Mouse (Mus musculus): ENCODE measurements around the gene Unk. TPM values are rescaled to one million over a fixed set of nuclear protein-coding genes. Genes with fewer than 3 reads are reported as not detected.
A peak's percentile ranks its signal among the peaks of the same experiment; 100 is the strongest.

The Unk gene
- 18.8 and 26.0 TPM in 2 replicates for polyA plus RNA-seq (2012; rRNA removed)

DNA sequence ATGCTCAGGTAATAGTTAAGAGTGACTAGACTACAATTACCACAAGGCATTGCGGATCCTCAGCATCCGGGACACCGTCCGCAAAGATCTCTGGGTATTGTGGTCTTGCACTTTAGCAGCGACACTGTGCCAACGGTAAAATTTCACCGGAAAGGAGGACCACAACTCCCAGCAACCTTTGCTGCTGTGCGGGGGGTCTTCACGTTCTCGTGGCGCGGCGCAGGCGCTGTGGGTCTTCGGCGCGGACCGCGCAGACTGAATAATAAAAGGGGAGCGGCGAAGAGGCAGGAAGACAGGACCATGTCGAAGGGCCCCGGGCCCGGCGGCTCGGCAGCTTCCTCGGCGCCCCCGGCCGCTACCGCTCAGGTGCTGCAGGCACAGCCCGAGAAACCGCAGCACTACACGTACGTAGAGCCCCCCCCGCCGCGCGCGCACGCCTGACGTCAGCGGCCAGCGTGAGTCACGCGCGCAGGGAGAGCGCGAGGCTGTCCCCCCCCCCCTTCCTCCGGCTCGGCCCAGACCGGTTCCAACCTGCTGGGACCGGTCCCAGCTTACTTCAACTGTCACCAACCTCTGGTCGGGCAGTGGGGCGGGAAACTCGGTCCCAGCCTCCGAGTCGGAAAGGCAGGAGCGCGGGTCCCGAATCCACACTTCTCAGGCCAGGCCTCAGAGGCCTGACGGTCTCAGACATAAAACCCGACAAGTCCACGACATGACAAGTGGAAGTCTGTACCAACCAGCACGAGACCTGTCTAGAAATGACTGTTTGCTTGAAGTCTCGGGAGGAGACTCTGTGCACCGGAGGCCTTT, at the start of gene Unk:
Unk (plus strand) TSS at position 235 of the 810 bp plus-strand sequence.
- DNase-seq (ENCODE audit: low read depth, low spot score) = peak; percentile 96
- under 1% methylated on average over 66 of the region's 67 CpGs for WGBS

DNA sequence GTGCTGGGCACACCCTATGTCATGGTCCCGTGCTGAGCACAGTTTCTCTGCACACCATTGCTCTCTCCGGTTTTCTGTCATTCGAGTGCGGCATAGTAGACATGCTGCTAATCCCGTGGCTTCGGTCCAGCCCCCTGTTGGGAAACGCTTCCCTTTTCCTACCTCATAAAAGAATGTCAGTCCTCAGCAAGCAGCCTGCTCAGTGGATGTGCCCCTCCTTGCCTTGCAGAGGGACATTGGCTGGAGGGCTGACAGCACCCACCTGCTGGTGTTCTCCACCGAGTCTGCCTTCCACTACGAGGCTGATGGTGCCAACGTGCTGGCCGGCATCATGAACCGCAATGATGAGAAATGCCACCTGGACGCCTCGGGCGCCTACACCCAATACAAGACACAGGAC, 47.6 kb upstream of the Unk start:
- 91% methylated on average over 15 of the region's 15 CpGs for WGBS
- DNase-seq (ENCODE audit: low read depth, low spot score) = no peak

DNA sequence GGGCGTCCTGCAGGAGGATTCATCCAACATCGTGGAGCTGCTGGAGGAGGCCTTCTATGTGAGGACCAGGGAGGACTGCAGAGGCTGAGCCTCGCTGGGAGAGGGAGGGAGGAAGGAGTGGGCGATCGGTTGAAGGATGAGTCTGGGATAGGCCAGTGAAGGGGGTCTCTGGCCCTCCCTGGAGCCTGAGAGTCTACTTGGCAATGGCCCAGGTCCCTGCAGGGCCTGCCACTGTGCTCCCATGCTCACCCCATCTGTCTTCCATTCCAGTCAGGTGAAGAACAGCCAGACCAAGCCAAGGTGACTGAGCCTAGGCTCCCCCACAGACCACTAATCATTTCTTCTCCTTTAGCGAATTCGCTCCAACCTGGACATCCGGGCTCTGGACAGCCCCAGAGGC, 46.8 kb upstream of the Unk start:
- WGBS = 90% methylated on average over 8 of the region's 8 CpGs
- DNase-seq (ENCODE audit: low read depth, low spot score) = no peak

DNA sequence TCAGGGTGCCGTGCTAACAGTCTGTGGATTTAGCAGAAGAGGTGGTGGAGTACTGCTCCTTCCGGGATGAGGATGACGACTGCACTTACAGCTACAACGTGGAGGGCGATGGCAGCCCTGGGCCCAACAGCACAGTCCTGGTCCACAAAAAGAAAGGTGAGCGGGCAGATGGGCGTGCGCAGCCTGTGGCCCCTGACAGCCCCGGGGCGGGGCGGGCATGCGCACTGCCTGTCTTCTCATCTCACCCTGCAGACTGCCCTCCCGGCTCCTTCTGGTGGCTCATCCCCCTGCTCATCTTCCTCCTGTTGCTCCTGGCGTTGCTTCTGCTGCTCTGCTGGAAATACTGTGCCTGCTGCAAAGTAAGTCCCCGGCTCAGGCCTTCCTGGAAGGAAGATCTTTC, 40.4 kb upstream of the Unk start:
- 60% methylated on average over 15 of the region's 15 CpGs for WGBS
- DNase-seq (ENCODE audit: low read depth, low spot score) = no peak

DNA sequence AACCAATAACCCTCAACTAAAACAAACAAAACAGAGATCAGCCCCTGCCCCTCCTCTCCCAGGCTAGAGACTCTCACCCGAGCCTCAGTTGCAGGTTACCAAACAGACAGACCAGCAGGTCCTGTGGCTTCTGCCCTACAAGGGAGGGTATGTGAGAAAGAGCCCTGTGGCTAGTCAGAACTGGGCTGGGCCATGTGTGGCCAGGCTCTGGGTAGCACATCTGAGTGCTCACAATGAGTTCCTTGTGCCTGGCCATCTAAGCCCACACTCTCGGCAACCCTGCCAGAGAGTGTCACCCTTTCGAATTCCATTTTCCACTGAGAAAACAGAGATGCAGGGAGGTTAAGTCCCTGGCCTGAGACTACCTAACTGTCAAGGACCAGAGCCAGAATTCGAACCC, 38.0 kb upstream of the Unk start:
- no peak for DNase-seq (ENCODE audit: low read depth, low spot score)
- 64% methylated on average over 4 of the region's 4 CpGs for WGBS

DNA sequence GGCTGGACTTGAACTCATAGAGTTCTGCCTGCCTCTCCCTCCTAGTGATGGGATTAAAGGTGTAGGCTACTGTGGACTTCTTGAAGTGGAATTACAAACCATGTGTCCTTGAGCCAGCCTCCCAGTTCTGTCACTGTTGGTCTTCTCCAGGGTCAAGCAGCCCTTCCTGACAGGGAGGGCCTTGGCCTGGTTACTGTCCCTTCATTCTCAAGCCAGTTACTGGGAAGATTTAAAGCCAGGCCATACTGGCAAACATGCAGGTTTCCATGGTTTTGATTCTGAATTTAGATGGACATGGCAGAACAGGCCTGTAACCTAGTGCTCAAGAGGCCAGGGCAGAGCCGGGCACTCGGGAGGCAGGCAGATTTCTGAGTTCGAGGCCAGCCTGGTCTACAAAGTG, 34.9 kb upstream of the Unk start:
- DNase-seq (ENCODE audit: low read depth, low spot score) = no peak
- 90% methylated on average over 3 of the region's 3 CpGs for WGBS

DNA sequence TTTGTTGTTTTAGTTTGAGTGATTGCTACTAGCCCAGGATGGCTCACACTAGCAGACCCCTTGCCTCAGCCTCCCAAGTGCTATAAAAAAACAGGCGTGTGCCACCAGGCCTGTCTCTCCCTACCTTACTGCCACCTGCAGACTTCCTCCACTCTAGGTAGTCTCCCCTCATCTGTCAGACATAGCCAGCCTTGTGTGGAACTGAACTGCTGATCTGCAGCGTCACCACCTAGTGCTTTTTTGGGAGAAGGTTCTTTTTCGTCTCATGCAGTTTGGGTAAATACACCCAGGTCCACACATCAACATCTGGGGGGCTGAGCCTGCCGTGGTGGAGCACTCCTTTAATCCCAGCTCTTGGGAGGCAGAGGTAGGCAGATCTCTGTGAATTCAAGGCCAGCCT, 33.1 kb upstream of the Unk start:
- 79% methylated on average over 4 of the region's 4 CpGs for WGBS
- DNase-seq (ENCODE audit: low read depth, low spot score) = no peak

DNA sequence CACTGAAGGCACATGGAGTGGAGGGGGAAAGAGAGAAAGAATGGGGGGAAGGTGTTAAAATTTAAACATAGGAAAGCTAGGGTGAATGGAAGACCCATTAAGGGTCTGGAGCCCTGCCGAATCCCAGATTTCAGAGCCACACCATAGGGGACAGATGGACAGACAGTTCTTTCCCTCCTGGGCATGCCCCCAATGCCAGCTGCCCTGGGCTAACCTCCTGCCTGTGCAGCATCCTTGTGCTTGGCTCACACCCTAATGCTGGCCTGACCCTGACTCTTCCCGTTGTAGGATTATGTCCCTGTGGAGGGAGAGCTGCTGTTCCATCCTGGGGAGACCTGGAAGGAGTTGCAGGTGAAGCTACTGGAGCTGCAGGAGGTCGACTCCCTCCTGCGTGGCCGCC, 32.5 kb upstream of the Unk start:
- WGBS = 81% methylated on average over 5 of the region's 5 CpGs
- no peak for DNase-seq (ENCODE audit: low read depth, low spot score)

DNA sequence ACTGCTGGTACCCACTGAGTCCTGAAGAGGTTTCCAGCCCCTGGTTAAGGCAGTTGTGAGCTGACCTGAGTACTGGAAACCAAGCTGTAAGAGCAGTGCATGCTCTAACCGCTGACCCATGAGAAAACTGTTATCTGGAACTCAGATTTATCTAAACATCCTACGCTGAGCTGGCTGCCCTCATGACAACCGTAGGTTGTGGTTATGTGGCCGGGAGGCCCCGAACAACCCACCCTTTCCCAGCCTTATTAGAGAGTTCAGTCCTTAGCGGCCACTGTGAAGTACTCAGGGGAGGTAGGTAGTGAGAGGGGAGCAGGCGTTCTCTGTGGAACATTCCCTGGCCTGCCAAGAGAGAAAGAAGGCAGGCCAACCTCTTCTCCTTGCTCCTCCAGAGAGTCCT, 31.1 kb upstream of the Unk start:
- WGBS = 69% methylated on average over 7 of the region's 7 CpGs
- no peak for DNase-seq (ENCODE audit: low read depth, low spot score)

DNA sequence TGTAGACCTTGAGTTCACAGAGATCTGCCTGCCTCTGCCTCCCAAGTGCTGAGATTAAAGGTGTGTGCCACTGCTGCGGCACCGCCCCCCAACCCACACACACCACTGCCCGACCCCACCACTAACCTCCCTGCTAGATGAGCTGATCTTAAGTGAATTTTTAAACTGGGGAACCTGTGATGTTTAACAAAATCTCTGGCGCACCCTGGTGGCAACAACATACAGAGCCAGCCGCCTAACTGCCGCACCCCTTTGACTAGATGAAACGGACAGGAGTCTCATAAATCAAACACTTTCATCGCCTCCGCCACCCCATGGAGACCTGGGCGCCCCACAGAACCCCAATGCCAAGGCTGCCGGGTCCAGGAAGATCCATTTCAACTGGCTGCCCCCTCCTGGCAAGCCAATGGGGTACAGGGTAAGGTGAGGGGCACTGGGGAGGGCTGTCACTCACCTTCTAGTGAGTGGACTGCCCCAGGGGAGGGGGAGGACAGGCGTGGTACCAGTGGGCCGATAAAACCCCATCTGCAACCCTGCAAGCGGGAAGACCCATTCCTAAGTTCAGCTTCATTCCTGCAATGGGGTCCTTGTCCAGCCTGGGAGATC, 30.5 kb upstream of the Unk start:
- peak; percentile 31 for DNase-seq (ENCODE audit: low read depth, low spot score)
- WGBS = 27% methylated on average over 14 of the region's 14 CpGs

DNA sequence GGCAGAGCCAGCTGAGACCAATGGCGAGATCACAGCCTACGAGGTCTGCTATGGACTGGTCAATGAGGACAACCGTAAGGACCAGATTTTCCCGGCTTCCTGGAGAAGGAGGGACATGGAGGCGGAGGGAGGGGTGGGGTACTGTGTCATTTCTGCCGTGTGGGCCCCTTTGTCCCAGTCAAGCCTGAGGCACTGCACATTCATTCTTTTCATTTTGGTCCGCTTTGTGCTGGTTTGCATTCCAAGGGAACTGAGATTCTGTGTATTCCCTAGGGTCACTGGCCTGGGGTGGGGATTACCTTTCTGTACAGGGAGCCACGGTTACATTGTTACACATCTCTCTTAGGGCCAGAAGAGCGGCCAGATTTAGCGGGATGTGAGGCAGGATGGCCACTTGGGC, 29.5 kb upstream of the Unk start:
- no peak for DNase-seq (ENCODE audit: low read depth, low spot score)
- 84% methylated on average over 10 of the region's 10 CpGs for WGBS

DNA sequence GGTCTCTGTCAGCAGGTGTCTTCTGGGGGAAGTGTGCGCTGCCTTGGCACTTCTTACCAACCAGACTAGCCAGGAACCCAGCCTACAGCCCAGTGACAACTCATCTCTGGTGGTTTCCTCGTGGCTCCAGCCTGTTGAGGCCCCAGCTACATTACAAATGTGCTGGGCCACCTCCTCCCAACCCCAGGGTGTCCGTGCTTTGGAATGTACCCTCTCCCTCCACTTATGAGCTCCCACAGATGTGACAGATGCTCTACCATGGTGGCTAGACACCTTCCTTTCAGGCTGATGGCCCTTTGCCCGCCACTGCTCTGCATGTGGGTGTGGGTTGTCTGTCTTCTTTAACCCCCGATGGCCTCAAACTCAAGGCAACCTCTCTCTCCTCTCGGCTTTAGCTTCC, 28.4 kb upstream of the Unk start:
- DNase-seq (ENCODE audit: low read depth, low spot score) = no peak
- WGBS = 78% methylated on average over 6 of the region's 6 CpGs

DNA sequence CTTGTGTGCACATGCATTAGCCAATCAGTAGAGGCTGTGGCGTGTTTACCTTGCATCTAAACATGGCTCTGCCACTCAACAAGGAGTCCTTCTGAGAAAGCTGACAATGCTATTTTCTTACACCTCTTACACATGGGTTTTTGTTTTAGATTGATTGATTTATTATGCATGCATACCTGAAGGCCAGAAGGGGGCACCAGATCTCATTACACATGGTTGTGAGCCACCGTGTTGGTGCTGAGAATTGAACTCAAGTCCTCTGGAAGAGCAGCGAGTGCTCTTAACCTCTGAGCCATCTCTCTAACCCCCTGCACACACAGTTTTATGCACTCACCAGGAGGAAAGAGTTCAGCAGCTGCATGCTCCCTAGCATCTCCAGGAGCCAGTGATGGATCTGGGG, 27.2 kb upstream of the Unk start:
- no peak for DNase-seq (ENCODE audit: low read depth, low spot score)
- WGBS = 95% methylated on average over 3 of the region's 3 CpGs

DNA sequence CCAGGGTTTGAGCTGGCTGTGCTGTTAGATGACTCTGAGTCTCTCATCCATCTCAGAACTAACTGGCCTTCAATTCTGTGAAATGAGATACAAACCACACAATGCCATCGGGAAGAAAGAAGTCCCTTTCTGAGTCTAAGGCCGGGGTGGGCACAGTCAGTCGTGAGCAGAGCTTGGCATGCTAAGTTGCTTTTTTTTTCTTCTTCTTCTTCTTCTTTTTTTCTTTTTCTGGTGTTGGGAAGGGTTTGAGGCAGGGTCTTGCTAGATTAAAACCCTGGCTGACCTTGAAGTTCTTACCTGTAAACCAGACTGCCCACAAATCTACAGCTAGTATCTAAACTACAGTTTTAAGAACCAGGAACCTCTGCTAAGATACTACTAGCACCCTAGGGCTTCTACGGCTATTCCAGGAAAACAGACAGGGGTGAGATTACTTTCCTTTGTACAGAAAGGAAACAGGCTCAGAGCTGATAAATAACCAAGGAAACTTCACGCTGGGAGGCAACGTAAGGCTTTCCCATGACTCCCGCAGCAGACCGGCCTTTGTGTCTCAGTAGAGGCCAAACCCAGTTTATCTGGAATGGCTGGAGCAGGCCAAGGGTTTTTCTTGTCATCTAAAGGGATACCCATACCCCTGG, 25.8 kb upstream of the Unk start:
- DNase-seq (ENCODE audit: low read depth, low spot score) = no peak
- WGBS = 45% methylated on average over 8 of the region's 8 CpGs

DNA sequence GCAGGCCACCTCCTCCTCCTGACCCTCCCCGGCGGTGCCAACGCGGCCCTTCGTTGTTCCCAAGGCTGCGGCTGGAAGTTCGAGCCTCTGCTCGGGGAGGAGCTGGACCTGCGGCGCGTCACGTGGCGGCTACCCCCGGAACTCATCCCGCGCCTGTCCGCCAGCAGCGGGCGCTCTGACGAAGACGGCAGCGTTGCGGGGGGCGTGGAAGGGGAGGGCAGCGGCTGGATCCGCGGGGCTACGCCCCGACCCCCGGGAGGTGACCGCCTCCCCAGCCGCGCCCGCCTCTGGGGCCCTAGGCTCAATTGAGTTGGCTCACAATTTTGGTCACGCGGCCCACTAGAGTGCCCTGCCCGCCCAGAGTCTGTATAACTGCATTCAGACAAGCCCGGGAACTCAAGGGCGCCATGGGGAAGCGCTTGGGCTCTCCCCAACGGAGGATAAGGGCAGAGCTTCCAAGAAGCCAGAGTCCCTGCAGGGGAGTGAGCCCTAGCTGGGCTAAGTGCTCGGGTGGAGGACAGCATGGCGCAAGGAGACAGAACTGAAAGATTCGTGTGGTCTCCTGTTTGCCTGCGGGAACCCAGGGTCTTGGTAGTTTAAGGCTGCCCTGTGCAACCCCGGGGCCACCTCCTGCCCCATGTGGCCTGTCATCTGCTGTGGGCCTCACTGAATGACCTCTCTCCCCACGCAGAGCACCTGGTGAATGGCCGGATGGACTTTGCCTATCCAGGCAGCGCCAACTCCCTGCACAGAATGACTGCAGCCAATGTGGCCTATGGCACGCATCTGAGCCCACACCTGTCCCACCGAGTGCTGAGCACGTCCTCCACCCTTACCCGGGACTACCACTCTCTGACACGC, 25.1 kb upstream of the Unk start:
- no peak for DNase-seq (ENCODE audit: low read depth, low spot score)
- WGBS = 3% methylated on average over 54 of the region's 54 CpGs

DNA sequence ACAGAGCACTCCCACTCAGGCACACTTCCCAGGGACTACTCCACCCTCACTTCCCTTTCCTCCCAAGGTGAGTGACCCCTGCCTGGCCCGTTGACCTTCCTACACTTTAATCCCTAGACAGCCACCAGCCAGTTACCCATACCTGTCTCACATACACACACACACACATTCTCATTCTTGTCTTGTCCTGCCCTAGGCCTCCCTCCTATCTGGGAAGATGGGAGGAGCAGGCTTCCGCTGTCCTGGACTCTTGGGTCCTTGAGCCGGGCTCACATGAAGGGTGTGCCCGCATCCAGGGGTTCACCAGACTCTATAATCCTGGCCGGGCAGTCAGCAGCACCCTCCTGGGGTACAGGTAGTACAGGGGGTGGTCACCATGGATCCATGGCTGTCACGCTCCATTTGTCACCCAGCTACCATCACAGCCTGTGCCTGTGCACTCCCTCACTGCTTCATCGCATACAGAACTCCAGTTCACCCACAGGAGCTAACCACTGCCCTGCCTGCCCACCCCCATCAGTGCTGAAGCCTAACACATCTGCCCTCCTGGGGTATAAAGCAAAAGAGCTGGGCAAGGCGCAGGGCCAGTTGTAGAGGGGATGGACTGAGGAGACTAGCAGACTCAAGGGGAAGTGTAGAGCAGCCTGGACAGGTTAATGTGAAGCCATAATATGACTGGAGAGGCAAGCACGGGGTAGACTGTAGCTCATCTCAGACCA, 24.3 kb upstream of the Unk start:
- WGBS = 60% methylated on average over 9 of the region's 9 CpGs
- DNase-seq (ENCODE audit: low read depth, low spot score) = no peak

DNA sequence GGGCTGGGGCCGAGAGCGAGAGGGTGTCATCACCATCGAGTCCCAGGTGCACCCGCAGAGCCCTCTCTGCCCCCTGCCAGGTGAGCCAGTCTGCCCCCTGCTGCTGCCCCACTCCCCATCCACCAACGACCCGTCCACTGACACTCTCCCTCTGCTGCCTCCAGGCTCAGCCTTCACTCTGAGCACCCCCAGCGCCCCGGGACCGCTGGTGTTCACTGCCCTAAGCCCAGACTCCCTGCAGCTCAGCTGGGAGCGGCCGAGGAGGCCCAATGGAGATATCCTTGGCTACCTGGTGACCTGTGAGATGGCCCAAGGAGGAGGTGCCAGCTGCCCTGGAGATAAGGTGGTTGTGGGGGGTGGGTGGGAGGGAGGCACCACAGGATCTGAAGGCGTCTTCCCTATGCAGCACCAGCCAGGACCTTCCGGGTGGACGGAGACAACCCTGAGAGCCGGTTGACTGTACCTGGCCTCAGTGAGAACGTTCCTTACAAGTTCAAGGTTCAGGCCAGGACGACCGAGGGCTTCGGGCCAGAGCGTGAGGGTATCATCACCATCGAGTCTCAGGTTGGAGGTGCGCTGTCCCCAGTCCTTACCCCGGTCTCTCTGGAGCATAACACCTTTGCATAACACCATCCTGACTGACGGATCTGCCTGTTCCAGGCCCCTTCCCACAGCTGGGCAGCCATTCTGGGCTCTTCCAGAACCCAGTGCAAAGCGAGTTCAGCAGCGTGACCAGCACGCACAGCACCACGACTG, 22.8 kb upstream of the Unk start:
- 90% methylated on average over 28 of the region's 28 CpGs for WGBS
- no peak for DNase-seq (ENCODE audit: low read depth, low spot score)

DNA sequence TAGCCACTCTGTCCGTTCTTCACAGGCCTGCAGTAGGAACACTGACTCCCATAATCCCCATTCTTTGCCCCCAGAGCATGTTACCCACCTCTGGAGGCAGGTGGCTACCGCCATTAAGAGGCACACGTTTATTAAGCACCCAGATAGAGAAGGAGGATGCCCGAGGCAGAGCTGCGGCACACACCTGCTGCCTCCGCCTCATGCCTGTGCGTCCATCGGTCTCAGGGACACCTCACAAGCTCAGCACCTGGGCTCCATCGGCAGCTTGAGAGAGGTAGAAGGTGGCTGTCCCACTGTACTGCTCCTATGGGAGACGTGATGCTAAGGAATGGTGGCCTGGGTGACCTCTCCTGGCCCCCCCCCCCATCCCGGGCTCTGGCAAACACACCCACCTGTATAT, 21.7 kb upstream of the Unk start:
- WGBS = 87% methylated on average over 11 of the region's 11 CpGs
- no peak for DNase-seq (ENCODE audit: low read depth, low spot score)

DNA sequence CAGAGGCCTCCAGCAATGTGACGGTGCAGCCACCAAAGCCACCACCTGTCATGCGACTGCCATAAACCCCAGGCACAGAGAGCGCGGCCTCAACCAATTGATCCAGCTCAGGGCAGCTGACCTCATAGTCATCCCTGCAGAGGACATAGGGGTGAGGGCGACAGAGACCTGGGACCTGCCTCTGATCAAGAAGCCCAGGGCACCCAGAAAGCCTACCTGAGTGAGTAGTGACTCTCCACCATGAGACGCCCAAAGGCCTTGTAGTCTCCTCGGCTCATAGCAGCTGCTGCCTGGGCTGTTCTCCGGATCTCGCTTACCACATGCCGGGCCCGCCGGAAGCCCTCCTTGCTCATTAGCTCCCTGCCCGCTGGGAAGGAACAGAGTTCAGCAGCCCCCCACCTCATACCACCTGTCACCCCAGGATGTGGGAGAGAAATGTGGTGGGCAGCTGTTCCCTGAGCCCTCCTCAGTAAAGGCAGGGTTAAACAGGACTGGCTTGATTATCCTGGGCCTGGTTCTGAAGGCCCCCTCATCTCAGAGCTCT, 21.2 kb upstream of the Unk start:
- 91% methylated on average over 13 of the region's 13 CpGs for WGBS
- no peak for DNase-seq (ENCODE audit: low read depth, low spot score)
